Mouse (Mus musculus) midbrain, embryonic 10.5 days (tissue): ENCODE measurements around the gene Tmem235. TPM values are rescaled to one million over a fixed set of nuclear protein-coding genes. Genes with fewer than 3 reads are reported as not detected.

Source experiments
- DNase-seq: peaks from one replicate; pipeline ENCODE4 v3.0.0-alpha.2; 2017; ENCODE audit warnings: low spot score
- H3K27ac ChIP-seq: fragments of 300-500 bp; sonication (generic); replicated peaks from 2 replicates; pipeline ENCODE4 v1.5.1; 2016; ENCODE audit warnings: mild to moderate bottlenecking
- H3K27me3 ChIP-seq: fragments of 300-500 bp; sonication (generic); 2 replicates; pipeline ENCODE4 v1.6.1; 2016; ENCODE audit warnings: low read depth, mild to moderate bottlenecking; ENCODE audit not compliant: poor library complexity, severe bottlenecking
- H3K36me3 ChIP-seq: fragments of 300-500 bp; sonication (generic); 2 replicates; pipeline ENCODE4 v1.6.1; 2016; ENCODE audit warnings: mild to moderate bottlenecking, moderate library complexity
- H3K4me1 ChIP-seq: fragments of 300-500 bp; sonication (generic); 2 replicates; pipeline ENCODE4 v1.6.1; 2016
- H3K4me3 ChIP-seq: fragments of 300-500 bp; sonication (generic); 2 replicates; pipeline ENCODE4 v1.5.1; 2016; ENCODE audit warnings: mild to moderate bottlenecking, moderate library complexity
- H3K9me3 ChIP-seq: fragments of 300-500 bp; sonication (generic); replicated peaks from 2 replicates; pipeline ENCODE4 v1.6.1; 2016; ENCODE audit warnings: mild to moderate bottlenecking
- WGBS: fragments of 180-500 bp; shearing (Covaris S2); methylation state at CpG from one replicate; pipeline ENCODE4 v1.1.7; 2016; 5-methylcytosine and 5-hydroxymethylcytosine counted together
- polyA plus RNA-seq: library from polyadenylated mRNA; unstranded; fragments of >200 nt; fragmentation: Nextera tagmentation; extraction: Ambion mirVana; gene quantifications from 2 replicates; pipeline ENCODE4 v1.2.1, GENCODE M21; 2016

The Tmem235 gene
- polyA plus RNA-seq, 1 experiment from 2014 or later: not detected

DNA sequence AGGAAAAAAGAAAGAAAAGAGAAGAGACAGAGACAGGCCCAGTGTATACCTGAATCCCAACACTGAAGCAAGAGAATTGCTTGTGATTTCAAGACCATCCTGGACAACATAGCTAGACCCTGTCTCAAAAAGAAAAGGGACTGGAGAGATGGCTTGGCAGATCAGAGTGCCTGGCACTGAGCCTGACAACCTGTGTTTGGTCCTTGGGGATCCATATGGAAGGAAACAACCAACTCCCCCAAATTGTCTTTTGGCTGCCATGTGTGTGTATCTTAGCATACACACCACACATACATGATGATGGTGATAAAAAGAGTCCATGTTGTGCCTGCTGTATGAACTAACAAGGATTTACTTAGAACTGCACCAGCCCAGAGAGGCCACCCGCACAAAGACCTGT lies 21.5 kb upstream of the Tmem235 start:
- Histone ChIP-seq H3K4me1 (peaks cover 4% of the 10 kb centered on the region; the same call in 1 of the 2 replicates), H3K27ac (no peak overlapping the region), H3K27me3 (no peaks in the 10 kb centered on the region), H3K36me3 (no peaks in the 10 kb centered on the region), H3K9me3 (no peaks in the 10 kb centered on the region), H3K4me3 (no peak overlapping the region)
- no peak for DNase-seq
- WGBS: 86% methylated on average over 1 of the region's 1 CpGs

DNA sequence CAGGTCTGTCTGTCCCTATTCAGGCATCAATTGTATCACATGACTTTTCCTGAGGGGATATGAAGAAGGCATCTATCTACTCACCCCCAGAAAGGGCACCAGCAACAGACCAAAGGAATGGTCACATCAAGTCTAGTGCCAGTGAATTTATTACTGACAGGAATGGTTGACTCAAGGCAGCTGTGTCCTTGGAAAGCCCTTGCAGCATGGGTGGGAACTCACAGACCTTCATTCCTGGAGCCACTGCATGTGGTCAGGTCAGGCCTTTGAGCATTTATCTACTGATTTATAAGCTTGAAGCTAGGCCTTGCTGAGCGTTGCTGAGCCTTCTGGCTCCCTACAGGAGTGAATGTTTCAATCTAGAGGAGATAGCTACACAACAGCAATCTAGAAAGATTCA lies 19.6 kb upstream of the Tmem235 start:
- 67% methylated on average over 1 of the region's 1 CpGs for WGBS
- Histone ChIP-seq H3K27me3 (no peaks in the 10 kb centered on the region), H3K4me3 (no peak overlapping the region), H3K27ac (no peak overlapping the region), H3K36me3 (no peaks in the 10 kb centered on the region), H3K4me1 (peaks cover 4% of the 10 kb centered on the region; the same call in 1 of the 2 replicates), H3K9me3 (no peaks in the 10 kb centered on the region)
- DNase-seq: no peak

DNA sequence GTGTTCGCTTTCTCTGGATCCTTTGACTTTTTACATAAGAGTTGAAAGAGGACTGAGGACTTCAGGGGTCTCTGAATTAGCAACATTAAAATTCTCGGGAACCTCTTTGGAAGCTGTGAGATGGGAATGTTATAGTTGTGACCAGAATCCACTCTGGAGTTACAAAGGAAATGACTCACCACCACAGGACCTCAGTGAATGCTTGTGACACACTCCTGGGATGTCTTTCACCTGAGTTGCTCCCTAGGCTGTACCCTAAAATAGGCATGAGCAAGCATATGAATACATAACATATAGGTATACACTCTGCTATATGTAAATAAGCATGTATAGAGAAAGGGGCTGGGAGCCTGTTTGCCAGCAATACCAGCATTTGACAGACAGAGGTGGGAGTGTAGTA lies 17.1 kb upstream of the Tmem235 start:
- H3K9me3 ChIP-seq: no peaks in the 10 kb centered on the region
- no peak overlapping the region for H3K4me3 ChIP-seq

DNA sequence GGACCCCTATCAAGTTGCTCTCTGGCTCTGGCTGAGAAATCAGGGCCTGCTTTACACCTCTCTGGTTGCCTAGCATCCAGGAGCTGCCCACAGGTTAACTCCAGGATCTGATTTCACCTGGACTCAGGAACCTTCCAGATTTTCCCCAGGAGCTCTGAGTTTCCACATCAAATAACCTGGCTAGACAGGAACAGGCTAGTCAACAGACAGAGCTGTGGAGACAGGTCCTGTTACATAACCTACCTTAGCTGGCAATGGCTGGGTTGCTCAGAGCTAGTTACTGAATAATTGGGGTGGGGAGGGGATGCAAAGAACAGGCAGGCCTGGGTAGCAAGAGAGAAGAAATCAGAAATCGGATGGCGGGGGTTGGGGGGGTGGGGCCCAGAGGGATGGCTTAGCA lies 15.6 kb upstream of the Tmem235 start:
- Histone ChIP-seq H3K36me3 (no peaks in the 10 kb centered on the region), H3K4me1 (peaks cover 23% of the 10 kb centered on the region), H3K4me3 (no peak overlapping the region), H3K9me3 (no peaks in the 10 kb centered on the region), H3K27ac (no peak overlapping the region), H3K27me3 (no peaks in the 10 kb centered on the region)
- DNase-seq: no peak
- 64% methylated on average over 2 of the region's 2 CpGs for WGBS

More for the DNA sequence above, 17.1 kb upstream of the Tmem235 start:
- Histone ChIP-seq H3K4me1 (peaks cover 9% of the 10 kb centered on the region), H3K36me3 (no peaks in the 10 kb centered on the region), H3K27ac (no peak overlapping the region), H3K27me3 (no peaks in the 10 kb centered on the region)
- 91% methylated on average over 2 of the region's 2 CpGs for WGBS
- DNase-seq: no peak

DNA sequence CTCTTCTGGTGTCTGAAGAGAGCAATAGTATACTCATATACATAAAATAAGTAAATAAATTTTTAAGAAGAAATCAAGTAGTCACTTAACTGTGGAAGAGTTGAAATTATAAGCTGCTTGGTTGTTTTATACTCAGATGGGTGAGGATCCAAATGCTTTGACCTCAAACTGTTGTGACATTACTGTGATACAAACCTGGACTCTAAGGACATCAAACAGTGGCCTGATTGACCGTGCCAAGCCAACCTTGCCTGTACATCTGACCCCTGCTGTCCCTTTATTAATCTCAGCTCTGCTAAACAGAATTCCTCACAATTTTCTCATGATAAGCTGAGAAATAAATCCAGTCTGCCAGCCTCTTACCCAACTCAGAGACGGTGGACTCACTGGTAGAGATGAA lies 14.9 kb upstream of the Tmem235 start:
- H3K9me3 ChIP-seq: no peaks in the 10 kb centered on the region
- no peaks in the 10 kb centered on the region for H3K27me3 ChIP-seq
- no peak overlapping the region for H3K4me3 ChIP-seq
- no peak for DNase-seq
- H3K4me1 ChIP-seq: peaks cover 30% of the 10 kb centered on the region
- peaks cover 4% of the 10 kb centered on the region for H3K36me3 ChIP-seq
- WGBS: 81% methylated on average over 2 of the region's 2 CpGs
- H3K27ac ChIP-seq: no peak overlapping the region

DNA sequence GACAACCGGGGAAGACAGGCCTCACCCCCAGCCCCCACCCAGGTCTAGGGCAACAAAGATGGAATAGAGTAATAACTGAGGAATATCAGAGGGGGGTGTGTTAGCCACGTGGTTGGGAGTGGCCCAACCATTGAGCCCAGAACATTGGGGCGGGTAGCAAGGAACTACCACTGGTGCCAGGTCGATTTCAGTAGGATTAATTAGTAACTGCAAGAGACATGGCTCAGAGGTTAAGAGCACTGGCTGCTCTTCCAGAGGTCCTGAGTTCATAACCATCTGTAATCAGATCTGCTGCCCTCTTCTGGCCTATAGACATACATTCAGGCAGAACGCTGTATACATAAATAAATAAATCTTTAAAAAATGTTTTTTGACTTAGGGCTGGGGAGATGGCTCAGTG lies 13.9 kb upstream of the Tmem235 start:
- Histone ChIP-seq H3K27ac (no peak overlapping the region), H3K27me3 (no peaks in the 10 kb centered on the region), H3K4me3 (no peak overlapping the region), H3K36me3 (peaks cover 13% of the 10 kb centered on the region), H3K4me1 (peaks cover 35% of the 10 kb centered on the region), H3K9me3 (no peaks in the 10 kb centered on the region)
- no peak for DNase-seq
- 65% methylated on average over 5 of the region's 5 CpGs for WGBS

DNA sequence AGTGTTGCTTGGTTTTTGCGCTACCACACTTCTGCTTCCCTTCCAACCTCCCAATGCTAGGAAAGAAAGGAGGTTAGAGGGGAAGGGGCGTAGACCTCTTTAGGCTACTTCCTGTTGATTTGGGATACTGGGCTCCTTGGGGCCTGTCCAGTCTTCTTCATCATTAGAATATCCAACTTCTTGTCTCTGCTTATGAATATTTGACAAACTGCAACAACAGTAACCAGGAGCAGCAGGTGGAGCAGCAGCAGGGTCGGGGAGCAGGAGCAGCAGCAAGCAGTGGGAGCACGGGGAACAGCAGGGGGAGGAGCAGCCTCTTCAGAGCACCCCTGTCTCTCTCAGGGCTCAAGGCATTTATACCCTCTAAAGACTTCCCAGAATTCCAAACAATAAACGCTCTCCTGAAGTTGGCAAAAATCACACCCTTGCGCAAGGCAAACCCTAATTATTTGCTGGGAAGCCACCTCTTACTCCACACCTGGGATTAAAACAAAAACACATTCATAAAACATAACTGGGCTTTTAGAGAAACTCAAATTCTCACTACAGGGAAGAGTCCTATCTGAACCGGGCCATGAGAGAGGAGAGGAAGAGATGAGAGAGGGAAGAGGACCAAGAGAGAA lies 12.8 kb upstream of the Tmem235 start:
- H3K9me3 ChIP-seq: no peaks in the 10 kb centered on the region
- peaks cover 35% of the 10 kb centered on the region for H3K4me1 ChIP-seq
- H3K27ac ChIP-seq: peak overlapping the region; percentile 97
- H3K27me3 ChIP-seq: no peaks in the 10 kb centered on the region
- 88% methylated on average over 7 of the region's 7 CpGs for WGBS
- peak overlapping the region; percentile 81 for H3K4me3 ChIP-seq
- peaks cover 23% of the 10 kb centered on the region for H3K36me3 ChIP-seq
- no peak for DNase-seq

DNA sequence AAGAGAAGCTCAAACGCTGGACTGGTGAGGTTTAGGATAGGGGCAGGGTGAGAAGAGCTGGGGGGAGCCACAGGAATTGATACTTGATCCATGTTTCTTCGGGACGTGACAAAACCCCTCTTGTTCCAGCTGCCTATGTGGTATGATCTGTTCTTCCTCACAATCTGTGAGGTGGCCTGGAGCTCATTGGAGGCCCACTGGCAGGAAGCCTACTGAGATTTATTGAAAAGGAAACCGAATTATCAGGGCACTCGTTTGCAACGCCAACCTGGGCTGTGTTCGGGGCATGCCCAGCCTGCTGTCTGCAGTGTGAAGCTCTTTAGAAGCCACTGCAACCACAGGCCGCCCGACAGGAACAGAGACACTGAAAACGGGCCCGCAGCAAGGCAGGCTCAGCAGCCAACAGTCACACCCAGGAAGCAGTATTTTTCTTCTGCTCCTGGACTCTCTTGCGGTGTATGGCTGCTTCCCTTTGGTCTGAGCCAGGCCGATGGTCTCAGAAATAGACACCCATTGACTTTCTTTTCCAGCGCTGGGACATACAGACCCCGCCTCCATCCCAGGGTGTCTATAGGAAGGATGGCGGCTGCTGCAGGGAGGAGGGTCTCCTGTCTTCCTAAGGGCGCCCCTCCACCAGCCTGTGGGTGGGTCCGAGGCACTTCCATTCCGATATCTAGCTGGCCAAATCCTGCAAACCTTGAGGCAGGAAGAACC lies 12.1 kb upstream of the Tmem235 start:
- no peaks in the 10 kb centered on the region for H3K27me3 ChIP-seq
- peaks cover 35% of the 10 kb centered on the region for H3K4me1 ChIP-seq
- peak overlapping the region; percentile 81 for H3K4me3 ChIP-seq
- no peaks in the 10 kb centered on the region for H3K9me3 ChIP-seq
- H3K27ac ChIP-seq: peak overlapping the region; percentile 97
- no peak for DNase-seq
- H3K36me3 ChIP-seq: peaks cover 30% of the 10 kb centered on the region
- 17% methylated on average over 19 of the region's 19 CpGs for WGBS

DNA sequence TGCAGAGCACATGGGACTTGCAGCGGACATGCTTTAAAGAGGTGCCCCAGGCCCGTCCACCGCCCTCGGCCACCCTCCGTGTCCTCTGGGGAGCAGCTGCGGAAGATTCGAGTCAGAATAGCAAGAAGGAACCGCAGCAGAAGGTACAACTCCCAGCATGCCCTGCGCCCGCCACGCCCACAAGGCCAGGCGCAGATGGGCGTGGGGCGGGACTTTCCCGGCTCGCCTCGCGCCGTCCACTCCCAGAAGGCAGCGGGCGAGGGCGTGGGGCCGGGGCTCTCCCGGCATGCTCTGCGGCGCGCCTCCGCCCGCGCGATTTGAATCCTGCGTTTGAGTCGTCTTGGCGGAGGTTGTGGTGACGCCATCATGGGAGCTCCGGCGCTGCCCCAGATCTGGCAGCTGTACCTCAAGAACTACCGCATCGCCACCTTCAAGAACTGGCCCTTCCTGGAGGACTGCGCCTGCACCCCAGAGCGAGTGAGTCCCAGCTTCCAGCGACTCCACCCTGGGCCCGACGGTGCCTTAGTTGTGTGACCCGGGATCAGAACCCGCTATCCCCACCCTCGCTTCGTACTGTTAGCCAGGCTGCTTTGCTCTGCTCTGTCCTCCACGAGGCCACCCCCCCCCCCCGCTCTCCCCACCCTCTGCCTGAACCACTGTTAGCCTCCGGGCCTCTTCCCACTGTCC lies 11.4 kb upstream of the Tmem235 start, which contains the start of gene Birc5:
Gene Birc5, plus strand, starts transcription at position 267 of the 687 bp plus-strand sequence.
- Histone ChIP-seq H3K9me3 (no peaks in the 10 kb centered on the region), H3K4me1 (peaks cover 35% of the 10 kb centered on the region), H3K36me3 (peaks cover 38% of the 10 kb centered on the region), H3K4me3 (peak within 1 kb of the TSS; percentile 81), H3K27ac (peak within 1 kb of the TSS; percentile 97), H3K27me3 (no peaks in the 10 kb centered on the region)
- DNase-seq: peak; percentile 96
- under 1% methylated on average over 51 of the region's 51 CpGs for WGBS

DNA sequence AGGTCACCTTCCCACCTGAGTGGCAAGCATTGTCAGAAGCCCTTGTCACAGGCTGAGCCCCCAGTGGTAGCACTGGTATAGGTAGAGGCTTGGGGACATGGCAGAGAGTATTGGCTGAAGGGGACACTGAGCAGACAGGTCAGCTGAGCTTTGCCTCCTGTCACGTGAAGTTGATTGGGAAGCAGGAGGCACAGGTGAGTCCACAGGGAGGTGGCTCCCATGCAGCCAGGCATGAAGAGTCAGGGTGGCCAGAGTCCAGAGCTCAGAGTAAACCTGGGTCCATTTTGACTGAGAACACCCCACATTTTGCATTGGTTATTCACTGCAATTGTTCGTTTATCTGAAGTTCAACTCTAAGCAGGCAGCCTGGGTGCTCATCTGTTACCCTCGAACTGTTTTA lies 7.7 kb upstream of the Tmem235 start:
- Histone ChIP-seq H3K4me3 (no peak overlapping the region), H3K9me3 (no peaks in the 10 kb centered on the region; the same call in 1 of the 2 replicates), H3K4me1 (peaks cover 32% of the 10 kb centered on the region), H3K27ac (no peak overlapping the region), H3K27me3 (no peaks in the 10 kb centered on the region), H3K36me3 (peaks cover 75% of the 10 kb centered on the region)
- DNase-seq: no peak
- WGBS: 96% methylated on average over 3 of the region's 3 CpGs

DNA sequence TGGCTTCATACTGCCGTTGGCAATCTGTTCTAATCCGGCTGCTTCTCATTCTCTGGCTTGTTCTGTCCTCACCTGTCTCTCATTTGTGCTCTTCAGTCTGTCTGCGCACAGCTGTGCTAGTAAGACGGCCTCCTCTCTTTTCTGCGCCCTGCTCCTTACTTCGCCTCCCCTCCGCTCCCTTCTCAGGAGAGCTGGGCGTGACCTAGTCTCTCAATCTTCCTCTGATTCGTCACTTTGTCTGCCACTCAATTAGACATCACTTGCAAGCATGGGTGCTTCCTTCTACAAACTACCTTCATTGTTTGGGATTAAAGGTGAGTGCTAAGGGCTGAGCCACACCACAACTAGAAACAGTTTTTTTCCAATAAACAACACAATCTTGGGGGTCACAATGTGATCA lies 6.3 kb upstream of the Tmem235 start:
- Histone ChIP-seq H3K36me3 (peaks cover 84% of the 10 kb centered on the region), H3K4me1 (peaks cover 26% of the 10 kb centered on the region), H3K9me3 (no peaks in the 10 kb centered on the region; the same call in 1 of the 2 replicates), H3K4me3 (no peak overlapping the region), H3K27ac (no peak overlapping the region), H3K27me3 (peaks cover 9% of the 10 kb centered on the region)
- WGBS: 92% methylated on average over 9 of the region's 9 CpGs
- DNase-seq: no peak

DNA sequence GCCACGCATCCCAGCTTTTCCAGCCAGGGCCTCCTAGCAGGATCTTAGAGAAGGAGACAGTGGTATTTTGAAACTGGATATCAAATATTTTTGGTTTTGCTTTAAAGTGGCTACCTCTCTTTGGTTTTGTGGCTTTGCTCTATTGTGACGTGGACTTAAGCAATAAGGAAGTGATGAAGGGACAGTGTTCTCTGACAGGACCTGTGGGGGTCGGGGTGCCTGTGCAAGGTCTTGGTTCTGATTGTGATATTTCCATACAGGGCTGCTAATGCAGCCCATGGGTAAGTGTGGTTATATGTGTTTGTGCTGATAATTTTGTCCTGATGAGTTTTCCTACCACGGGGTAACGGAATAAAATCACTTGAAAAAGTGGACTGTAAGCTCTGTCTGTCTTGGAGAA lies 5.2 kb upstream of the Tmem235 start:
- Histone ChIP-seq H3K27ac (no peak overlapping the region), H3K4me1 (peaks cover 24% of the 10 kb centered on the region), H3K36me3 (peaks cover 82% of the 10 kb centered on the region), H3K4me3 (no peak overlapping the region), H3K27me3 (peaks cover 20% of the 10 kb centered on the region), H3K9me3 (no peaks in the 10 kb centered on the region; the same call in 1 of the 2 replicates)
- no peak for DNase-seq
- 97% methylated on average over 5 of the region's 5 CpGs for WGBS

DNA sequence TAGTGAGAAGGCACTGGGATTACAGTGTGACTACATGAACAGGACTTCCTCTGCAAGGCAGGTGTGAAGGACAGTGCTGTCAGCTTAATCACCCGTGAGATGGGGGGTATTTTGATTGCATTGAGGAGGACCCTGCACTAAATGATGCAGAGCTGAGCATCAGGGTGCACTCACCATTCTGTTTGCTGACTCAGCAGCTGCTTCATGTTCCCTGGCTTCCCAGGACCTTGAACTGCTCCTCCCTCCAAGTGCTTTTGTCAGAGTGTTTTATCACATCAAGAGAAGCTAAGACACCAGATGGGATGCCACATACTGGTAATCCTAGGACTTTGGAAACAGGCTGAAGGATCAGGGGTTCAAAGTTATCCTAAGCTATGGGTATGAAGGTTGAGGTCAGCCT lies 4.6 kb upstream of the Tmem235 start:
- WGBS: 83% methylated on average over 1 of the region's 1 CpGs

More for the DNA sequence above, 4.6 kb upstream of the Tmem235 start:
- no peak for DNase-seq
- Histone ChIP-seq H3K4me1 (peaks cover 25% of the 10 kb centered on the region), H3K4me3 (no peak overlapping the region), H3K27ac (no peak overlapping the region), H3K27me3 (peaks cover 27% of the 10 kb centered on the region), H3K9me3 (no peaks in the 10 kb centered on the region; the same call in 1 of the 2 replicates), H3K36me3 (peaks cover 78% of the 10 kb centered on the region)
